Mouse (Mus musculus) ES-E14 (cell line): ENCODE data around the gene Btla. TPM values are rescaled to one million over a fixed set of nuclear protein-coding genes. Genes with fewer than 3 reads are reported as not detected.

Source experiments
- DNase-seq: peaks from one replicate; pipeline ENCODE4 v3.0.0-alpha.2; 2013; ENCODE audit warnings: low read depth, low spot score
- H3K27ac ChIP-seq: 2 replicates; pipeline ENCODE4 v1.5.1; 2012; ENCODE audit warnings: low read depth, mild to moderate bottlenecking, low read length, moderate library complexity, mixed read lengths; ENCODE audit not compliant: poor library complexity, insufficient read depth, severe bottlenecking
- H3K36me3 ChIP-seq: 2 replicates; pipeline ENCODE4 v1.6.1; 2012; ENCODE audit warnings: mild to moderate bottlenecking, low read length, moderate library complexity, mixed read lengths; ENCODE audit not compliant: control insufficient read depth, poor library complexity, insufficient read depth, severe bottlenecking
- H3K4me1 ChIP-seq, 2 experiments: fragments of 150-350 bp in 1 of 2; sonication (generic) in 1 of 2; 2 replicates each; pipeline ENCODE4 v1.6.1; 2012; ENCODE audit warnings: low read length in 2 of 2, mild to moderate bottlenecking in 1 of 2, mixed read lengths in 1 of 2; ENCODE audit not compliant: control insufficient read depth in 2 of 2, insufficient read depth in 2 of 2, poor library complexity in 1 of 2
- H3K4me3 ChIP-seq, 2 experiments: fragments of 150-350 bp in 1 of 2; sonication (generic) in 1 of 2; 2 replicates each; pipeline ENCODE4 v1.5.1; 2012; ENCODE audit warnings: low read length in 2 of 2, low read depth in 1 of 2, mild to moderate bottlenecking in 1 of 2, mixed read lengths in 1 of 2; ENCODE audit not compliant: insufficient read depth in 1 of 2, poor library complexity in 1 of 2, severe bottlenecking in 1 of 2
- H3K9ac ChIP-seq: 2 replicates; pipeline ENCODE4 v1.6.1; 2012; ENCODE audit warnings: low read depth, mild to moderate bottlenecking, low read length, mixed read lengths; ENCODE audit not compliant: poor library complexity, insufficient read depth, severe bottlenecking
- H3K9me3 ChIP-seq: fragments of 150-350 bp; sonication (generic); 2 replicates; pipeline ENCODE4 v1.6.1; 2012; ENCODE audit warnings: low read depth, mild to moderate bottlenecking, low read length; ENCODE audit not compliant: control insufficient read depth, insufficient read depth
- CHD2 ChIP-seq: IDR thresholded peaks from 2 replicates; pipeline ENCODE4 v1.6.1; 2014; ENCODE audit warnings: mild to moderate bottlenecking, low read depth, low read length, inconsistent platforms
- HCFC1 ChIP-seq: IDR thresholded peaks from 2 replicates; pipeline ENCODE4 v1.6.1; 2012; ENCODE audit warnings: low read length, inconsistent platforms, borderline replicate concordance; ENCODE audit not compliant: insufficient read depth
- MAFK ChIP-seq: IDR thresholded peaks from 2 replicates; pipeline ENCODE4 v1.6.1; 2014; ENCODE audit warnings: mild to moderate bottlenecking, low read depth, low read length, inconsistent platforms; ENCODE audit not compliant: insufficient read depth
- ZC3H11A ChIP-seq: IDR thresholded peaks from 2 replicates; pipeline ENCODE4 v1.6.1; 2012; ENCODE audit warnings: low read depth, mild to moderate bottlenecking, inconsistent platforms, low read length, borderline replicate concordance
- ZNF384 ChIP-seq: IDR thresholded peaks from 2 replicates; pipeline ENCODE4 v1.6.1; 2012; ENCODE audit warnings: low read depth, low read length, inconsistent platforms
- in situ Hi-C, 2 experiments: fragments of 600-800 bp; cut with MboI; formaldehyde crosslinking; loops; one replicate each; pipeline ENCODE4 v1.15.1; 2025; ENCODE audit warnings: low sequenced_read_pairs in 2 of 2, inconsistent platforms in 1 of 2; ENCODE audit not compliant: unreplicated experiment in 2 of 2
- total RNA-seq: library from RNA; depleted of rRNA; stranded (reverse); fragments of 300-350 nt; gene quantifications from 2 replicates; pipeline ENCODE4 v1.2.3, GENCODE M21; 2012; rRNA removed

The Btla gene
- total RNA-seq, 1 experiment = 1.1 TPM

- H3K36me3 ChIP-seq = no peaks in the 10 kb centered on the region
- H3K27ac ChIP-seq = no peak overlapping the region
- no peak for DNase-seq
- H3K4me1 ChIP-seq = no peaks in the 10 kb centered on the region
- in situ Hi-C loops = no loop called here
- no peak overlapping the region for H3K9ac ChIP-seq
- H3K9me3 ChIP-seq = no peaks in the 10 kb centered on the region
- TF ChIP-seq CHD2 = no peak
- TF ChIP-seq ZNF384 = no peak
- H3K4me3 ChIP-seq = no peak overlapping the region
Measured at GRCm38 (mm10) chr16:45262051-45262450, 37.9 kb downstream of the Btla start.

GRCm38 (mm10) chr16:45269886-45270285 is 45.8 kb downstream of the Btla start:
- TF ChIP-seq CHD2 (no peak), ZNF384 (no peak), MAFK (no peak), HCFC1 (no peak), ZC3H11A (no peak)
- H3K27ac ChIP-seq = no peak overlapping the region
- no peak overlapping the region for H3K4me3 ChIP-seq
- in situ Hi-C loops = no loop called here
- no peak for DNase-seq
- H3K36me3 ChIP-seq = no peaks in the 10 kb centered on the region
- H3K9ac ChIP-seq = no peak overlapping the region
- no peaks in the 10 kb centered on the region for H3K4me1 ChIP-seq
- H3K9me3 ChIP-seq = no peaks in the 10 kb centered on the region

GRCm38 (mm10) chr16:45283093-45283492 is 59.0 kb downstream of the Btla start:
- TF ChIP-seq ZNF384 (no peak), HCFC1 (no peak), MAFK (no peak), CHD2 (no peak)
- Histone ChIP-seq H3K4me1 (no peaks in the 10 kb centered on the region), H3K27ac (no peak overlapping the region), H3K4me3 (no peak overlapping the region), H3K9me3 (no peaks in the 10 kb centered on the region), H3K36me3 (no peaks in the 10 kb centered on the region), H3K9ac (no peak overlapping the region)
- no peak for DNase-seq
- in situ Hi-C loops = no loop called here

- no peaks in the 10 kb centered on the region for H3K36me3 ChIP-seq
- H3K9ac ChIP-seq = no peak overlapping the region
- H3K4me1 ChIP-seq = no peaks in the 10 kb centered on the region
- H3K9me3 ChIP-seq = no peaks in the 10 kb centered on the region
- in situ Hi-C loops = no loop called here
- H3K4me3 ChIP-seq = no peak overlapping the region
- H3K27ac ChIP-seq = no peak overlapping the region
- no peak for DNase-seq
- TF ChIP-seq HCFC1 (no peak), ZC3H11A (no peak), ZNF384 (no peak), CHD2 (no peak), MAFK (no peak)
Measured at GRCm38 (mm10) chr16:45297806-45298205, 73.7 kb downstream of the Btla start.

Other genes starting within 250 kb of the Btla start
- gene Ccdc80, start 130.9 kb upstream of the Btla start, total RNA-seq = 0.69 and 2.6 TPM in 2 replicates
- 9.3 and 10.0 TPM in 2 replicates for gene Slc35a5, start 65.6 kb upstream of the Btla start, total RNA-seq
- 9.3 and 14.0 TPM in 2 replicates for gene Atg3, start 65.5 kb upstream of the Btla start, total RNA-seq
- 1.2 and 13.3 TPM in 2 replicates for gene Cd200, start 184.7 kb downstream of the Btla start, total RNA-seq